Mouse (Mus musculus) ES-E14 (cell line): Measurements from ENCODE around the gene Rbfox2.

Experiments
- CHD2 ChIP-seq: IDR thresholded peaks from 2 replicates; pipeline ENCODE4 v1.6.1; 2014; ENCODE audit warnings: mild to moderate bottlenecking, low read depth, low read length, inconsistent platforms
- MAFK ChIP-seq: IDR thresholded peaks from 2 replicates; pipeline ENCODE4 v1.6.1; 2014; ENCODE audit warnings: mild to moderate bottlenecking, low read depth, low read length, inconsistent platforms; ENCODE audit not compliant: insufficient read depth

- no peak for TF ChIP-seq MAFK
- TF ChIP-seq CHD2 = no peak
Observed at GRCm38 (mm10) chr15:77045609-77046008, 261.2 kb downstream of the Rbfox2 start.
